ENCODE assay signal across 28 mouse cellular contexts in the genomic region with DNA sequence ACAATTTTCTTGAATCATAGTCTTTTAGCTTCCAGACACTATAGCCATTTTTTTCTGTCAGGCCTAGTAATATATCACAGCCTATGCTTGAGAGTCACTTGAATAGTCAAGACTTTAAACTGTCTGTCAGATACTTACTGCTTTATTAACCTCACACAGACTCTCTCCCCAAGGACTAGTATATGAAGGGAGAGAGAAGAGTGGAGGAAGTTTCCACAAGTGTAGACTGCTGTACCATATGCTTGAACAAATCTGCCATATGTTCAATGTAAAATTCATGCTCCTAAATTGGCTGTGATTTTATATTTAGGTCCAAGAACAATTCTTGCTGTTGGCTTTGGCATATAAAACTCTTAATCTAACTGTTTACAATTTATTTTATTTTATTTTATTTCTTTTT.
DNase-seq lines count a peak whose midpoint lies in the region; ATAC-seq and TF ChIP-seq lines count a peak whose summit lies in the region.
"Had no signal": no experiment of that assay in that cellular context is flagged by ENCODE, and none has a peak within 500 bp of the region (broad histone marks: within the 10 kb centered on the region; RNA-seq: fewer than 3 reads in every experiment).

No protein-coding gene starts in this region.

- H3K27me3 ChIP-seq in forebrain, embryonic 16.5 days (replicated peaks; ENCODE audit: control insufficient read depth, insufficient read depth, low read length) = no peaks in the 10 kb centered on the region
- H3K27me3 ChIP-seq in forebrain, embryonic 10.5 days (ENCODE audit: poor library complexity, severe bottlenecking) = no peaks in the 10 kb centered on the region
- H3K27me3 ChIP-seq in midbrain, embryonic 10.5 days (ENCODE audit: low read depth, poor library complexity, severe bottlenecking) = no peaks in the 10 kb centered on the region
- no peaks in the 10 kb centered on the region for H3K27me3 ChIP-seq in embryonic facial prominence, embryonic 10.5 days (replicated peaks; ENCODE audit: low read depth, poor library complexity, severe bottlenecking)
- H3K27me3 ChIP-seq: embryonic facial prominence, embryonic 13.5 days; heart, embryonic 13.5 days had no signal

- no peak overlapping the region for H3K27ac ChIP-seq in forebrain, embryonic 16.5 days (ENCODE audit: low read length)
- H3K27ac ChIP-seq in forebrain, embryonic 10.5 days = no peak overlapping the region
- H3K27ac ChIP-seq in midbrain, embryonic 10.5 days (replicated peaks) = no peak overlapping the region
- H3K27ac ChIP-seq in embryonic facial prominence, embryonic 10.5 days (replicated peaks) = no peak overlapping the region
- H3K27ac ChIP-seq: embryonic facial prominence, embryonic 13.5 days; heart, adult 2 months; heart, embryonic 10.5 days; heart, embryonic 13.5 days; hindbrain, embryonic 14.5 days; hindbrain, postnatal 0 days had no signal

- H3K4me3 ChIP-seq in forebrain, embryonic 16.5 days (replicated peaks; ENCODE audit: low read length) = no peak overlapping the region
- H3K4me3 ChIP-seq in forebrain, embryonic 10.5 days = no peak overlapping the region
- no peak overlapping the region for H3K4me3 ChIP-seq in midbrain, embryonic 10.5 days
- no peak overlapping the region for H3K4me3 ChIP-seq in embryonic facial prominence, embryonic 10.5 days
- H3K4me3 ChIP-seq: embryonic facial prominence, embryonic 13.5 days; erythroblast, embryonic 14.5 days; heart, adult 2 months; heart, embryonic 10.5 days; heart, embryonic 13.5 days had no signal

- no peak overlapping the region for H3K4me2 ChIP-seq in forebrain, embryonic 16.5 days (ENCODE audit: low read length)
- H3K4me2 ChIP-seq: embryonic facial prominence, embryonic 13.5 days; heart, embryonic 13.5 days; hindbrain, embryonic 14.5 days had no signal

- H3K4me1 ChIP-seq in forebrain, embryonic 16.5 days (replicated peaks; ENCODE audit: control insufficient read depth, insufficient read depth, low read length) = no peaks in the 10 kb centered on the region
- no peaks in the 10 kb centered on the region for H3K4me1 ChIP-seq in forebrain, embryonic 10.5 days
- H3K4me1 ChIP-seq in midbrain, embryonic 10.5 days = no peaks in the 10 kb centered on the region
- no peaks in the 10 kb centered on the region for H3K4me1 ChIP-seq in embryonic facial prominence, embryonic 10.5 days
- H3K4me1 ChIP-seq: embryonic facial prominence, embryonic 13.5 days; heart, embryonic 10.5 days; heart, embryonic 13.5 days had no signal

- TF ChIP-seq POLR2A in brain, embryonic 14.5 days (IDR thresholded peaks at IDR 0.05; ENCODE audit: borderline replicate concordance, extremely low read depth, insufficient read depth, insufficient read length, poor library complexity, severe bottlenecking) = no peak

- H3K9ac ChIP-seq in forebrain, embryonic 16.5 days (replicated peaks; ENCODE audit: low read depth, low read length) = no peak overlapping the region
- H3K9ac ChIP-seq: embryonic facial prominence, embryonic 13.5 days; heart, embryonic 13.5 days; hindbrain, embryonic 14.5 days had no signal

- no peak for DNase-seq in forebrain, embryonic 10.5 days (ENCODE audit: extremely low spot score, low spot score)
- DNase-seq in left cerebral cortex, adult 11 months (ENCODE audit: low spot score) = peak; percentile 22
- no peak for DNase-seq in left cerebral cortex, adult 18-20 months (ENCODE audit: low spot score in 2 of 2)
- DNase-seq in brain, embryonic 14.5 days (ENCODE audit: low read depth) = peak; percentile 48
- peak; percentile 0 for DNase-seq in mesoderm, embryonic 11.5 days (ENCODE audit: low read depth, low spot score)
- DNase-seq in midbrain, embryonic 10.5 days (ENCODE audit: low spot score) = no peak
- DNase-seq in embryonic facial prominence, embryonic 10.5 days (ENCODE audit: low spot score) = no peak
- DNase-seq: adrenal gland, adult 2 months; adrenal gland, postnatal 14 days; cerebellum, adult 11 months; cerebellum, adult 2 months; cerebellum, adult 9-11 months; cerebellum, postnatal 25 days; gastrocnemius, postnatal 10 days; gastrocnemius, postnatal 36 days; heart, adult 2 months; heart, postnatal 14 days; heart, postnatal 4 days had no signal

- no peak for TF ChIP-seq CTCF in brain, embryonic 14.5 days (IDR thresholded peaks at IDR 0.05; ENCODE audit: borderline replicate concordance, extremely low read depth, insufficient read depth, insufficient read length)

- H3K9me3 ChIP-seq in forebrain, embryonic 16.5 days (ENCODE audit: control insufficient read depth, low read length) = no peaks in the 10 kb centered on the region
- H3K9me3 ChIP-seq in forebrain, embryonic 10.5 days = no peaks in the 10 kb centered on the region
- no peaks in the 10 kb centered on the region for H3K9me3 ChIP-seq in midbrain, embryonic 10.5 days (replicated peaks)
- no peaks in the 10 kb centered on the region for H3K9me3 ChIP-seq in embryonic facial prominence, embryonic 10.5 days
- H3K9me3 ChIP-seq: embryonic facial prominence, embryonic 13.5 days; heart, embryonic 10.5 days; heart, embryonic 13.5 days had no signal

- ATAC-seq in forebrain, embryonic 16.5 days = 0 out of 2 replicates have a peak, but pooled peaks have one; percentile 43
- ATAC-seq: CD4-positive, CD25-positive, alpha-beta regulatory T cell, adult 4 months; hindbrain, postnatal 0 days; inflammation-experienced regulatory T-cells, adult 6 months; intestine, embryonic 16.5 days had no signal

- H3K36me3 ChIP-seq in forebrain, embryonic 16.5 days (ENCODE audit: control insufficient read depth, insufficient read depth) = no peaks in the 10 kb centered on the region
- no peaks in the 10 kb centered on the region for H3K36me3 ChIP-seq in forebrain, embryonic 10.5 days (replicated peaks)
- H3K36me3 ChIP-seq in midbrain, embryonic 10.5 days = no peaks in the 10 kb centered on the region
- no peaks in the 10 kb centered on the region for H3K36me3 ChIP-seq in embryonic facial prominence, embryonic 10.5 days (replicated peaks)
- H3K36me3 ChIP-seq: embryonic facial prominence, embryonic 13.5 days; heart, embryonic 10.5 days; heart, embryonic 13.5 days had no signal

Comparison
In these comparisons a context has a peak if more than half of its experiments do, and no peak if none do; other contexts are left out.
1. DNase-seq: peak in left cerebral cortex, adult 11 months (single experiment), brain, embryonic 14.5 days (single experiment) and mesoderm, embryonic 11.5 days (single experiment); none in forebrain, embryonic 10.5 days (single experiment), left cerebral cortex, adult 18-20 months (0 of 2), midbrain, embryonic 10.5 days (single experiment) and embryonic facial prominence, embryonic 10.5 days (single experiment).